Mouse (Mus musculus) testis, adult 2 months (tissue): Measurements from ENCODE around the gene Bicdl2.

Experiments used
- CTCF ChIP-seq: fragments of 200-500 bp; IDR thresholded peaks from 2 replicates; pipeline ENCODE4 v1.5.1; 2012; ENCODE audit warnings: low read depth, mild to moderate bottlenecking, inconsistent platforms, low read length, moderate library complexity; ENCODE audit not compliant: control insufficient read depth, insufficient read depth, insufficient replicate concordance
- POLR2A ChIP-seq: fragments of 200-500 bp; IDR thresholded peaks from 2 replicates; pipeline ENCODE4 v1.6.1; 2012; ENCODE audit warnings: low read depth, mild to moderate bottlenecking, inconsistent platforms, low read length, moderate library complexity; ENCODE audit not compliant: control insufficient read depth

DNA sequence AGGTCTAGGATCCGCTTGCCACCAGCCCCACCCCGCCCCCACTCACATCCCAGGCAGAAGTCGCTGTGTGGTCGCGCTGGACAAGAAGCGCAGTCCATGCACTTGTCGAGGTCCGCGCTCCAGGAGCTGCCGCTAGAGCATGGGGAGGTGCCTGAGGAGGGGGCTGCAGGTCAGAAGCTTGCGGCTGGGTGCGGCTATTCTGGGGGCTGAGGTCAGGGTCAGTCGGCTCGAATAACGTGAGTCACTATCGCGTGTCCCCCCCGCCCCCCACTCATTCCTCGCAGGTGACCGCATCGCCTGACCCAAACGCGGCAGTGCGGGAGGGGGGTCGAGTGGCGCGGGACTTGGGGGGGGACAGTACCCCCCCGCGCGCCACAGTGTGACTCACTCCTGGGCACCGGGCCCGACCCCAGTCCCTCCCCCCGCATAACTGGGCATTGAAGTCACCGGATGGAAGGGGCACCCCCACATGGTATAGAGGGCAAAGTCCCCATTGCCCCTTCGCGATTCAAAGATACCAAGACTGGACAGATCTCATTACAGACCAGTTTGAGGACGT, 16.2 kb downstream of the Bicdl2 start:
- TF ChIP-seq CTCF (no peak), POLR2A (no peak)
